Mouse (Mus musculus) erythroblast, embryonic 14.5 days (primary cell): Measurements from ENCODE around the gene Prep. TPM values are rescaled to one million over a fixed set of nuclear protein-coding genes. Genes with fewer than 3 reads are reported as not detected.
A peak's percentile ranks its signal among the peaks of the same experiment; 100 is the strongest.

Source experiments
- H3K27me3 ChIP-seq: 2 replicates; pipeline ENCODE4 v1.6.1; 2012; ENCODE audit warnings: inconsistent platforms; ENCODE audit not compliant: control insufficient read depth
- H3K36me3 ChIP-seq: 2 replicates; pipeline ENCODE4 v1.6.1; 2012; ENCODE audit warnings: mild to moderate bottlenecking, inconsistent platforms; ENCODE audit not compliant: control insufficient read depth
- H3K4me1 ChIP-seq: 2 replicates; pipeline ENCODE4 v1.6.1; 2012; ENCODE audit warnings: inconsistent platforms; ENCODE audit not compliant: control insufficient read depth
- H3K4me3 ChIP-seq: replicated peaks from 2 replicates; pipeline ENCODE3; 2012; ENCODE audit warnings: moderate library complexity, mild to moderate bottlenecking, inconsistent platforms
- H3K9me3 ChIP-seq: 2 replicates; pipeline ENCODE4 v1.6.1; 2012; ENCODE audit warnings: low read length, inconsistent platforms, mixed read lengths; ENCODE audit not compliant: control insufficient read depth
- GATA1 ChIP-seq: IDR thresholded peaks from 2 replicates; pipeline ENCODE4 v1.6.1; 2012; ENCODE audit warnings: low read length, inconsistent platforms, mixed read lengths
- TAL1 ChIP-seq: IDR thresholded peaks from 3 replicates; pipeline ENCODE4 v1.6.1; 2012; ENCODE audit warnings: low read length, inconsistent platforms, mixed read lengths
- polyA plus RNA-seq: library from polyadenylated mRNA; stranded (reverse); fragments of >175 nt; gene quantifications from 2 replicates; pipeline ENCODE4 v1.2.3, GENCODE M21; 2012

The Prep gene
- polyA plus RNA-seq, 1 experiment: 0.32 TPM

- H3K4me1 ChIP-seq: peaks cover 10% of the 10 kb centered on the region
- H3K36me3 ChIP-seq: no peaks in the 10 kb centered on the region
- H3K27me3 ChIP-seq: no peaks in the 10 kb centered on the region
- no peaks in the 10 kb centered on the region for H3K9me3 ChIP-seq
- no peak overlapping the region for H3K4me3 ChIP-seq
- TF ChIP-seq TAL1: no peak
- TF ChIP-seq GATA1: no peak
Observed at GRCm38 (mm10) chr10:45048622-45049021, 18.4 kb upstream of the Prep start.

- TF ChIP-seq GATA1 (no peak), TAL1 (no peak)
- peaks cover 10% of the 10 kb centered on the region for H3K4me1 ChIP-seq
- no peak overlapping the region for H3K4me3 ChIP-seq
- no peaks in the 10 kb centered on the region for H3K27me3 ChIP-seq
- no peaks in the 10 kb centered on the region for H3K36me3 ChIP-seq
- H3K9me3 ChIP-seq: no peaks in the 10 kb centered on the region
Observed at GRCm38 (mm10) chr10:45051125-45051744, 15.8 kb upstream of the Prep start.

GRCm38 (mm10) chr10:45058361-45058760, 8.6 kb upstream of the Prep start:
- H3K9me3 ChIP-seq: no peaks in the 10 kb centered on the region
- H3K36me3 ChIP-seq: no peaks in the 10 kb centered on the region
- H3K4me3 ChIP-seq: no peak overlapping the region
- no peak for TF ChIP-seq GATA1
- H3K4me1 ChIP-seq: no peaks in the 10 kb centered on the region
- H3K27me3 ChIP-seq: no peaks in the 10 kb centered on the region

GRCm38 (mm10) chr10:45060841-45061240, 6.2 kb upstream of the Prep start:
- H3K9me3 ChIP-seq: no peaks in the 10 kb centered on the region
- H3K36me3 ChIP-seq: no peaks in the 10 kb centered on the region
- no peak overlapping the region for H3K4me3 ChIP-seq
- no peaks in the 10 kb centered on the region for H3K27me3 ChIP-seq
- peaks cover 10% of the 10 kb centered on the region for H3K4me1 ChIP-seq
- TF ChIP-seq TAL1: no peak
- no peak for TF ChIP-seq GATA1

GRCm38 (mm10) chr10:45066131-45066930, 672 bp upstream of the Prep start:
- Histone ChIP-seq H3K9me3 (no peaks in the 10 kb centered on the region), H3K36me3 (no peaks in the 10 kb centered on the region), H3K4me3 (peak overlapping the region; percentile 80), H3K4me1 (peaks cover 59% of the 10 kb centered on the region), H3K27me3 (no peaks in the 10 kb centered on the region)
- TF ChIP-seq TAL1 (no peak), GATA1 (no peak)

GRCm38 (mm10) chr10:45067436-45067925, 478 bp downstream of the Prep start:
- no peak for TF ChIP-seq TAL1
- no peak for TF ChIP-seq GATA1
- peaks cover 61% of the 10 kb centered on the region for H3K4me1 ChIP-seq
- no peaks in the 10 kb centered on the region for H3K27me3 ChIP-seq
- peaks cover 2% of the 10 kb centered on the region; the same call in 1 of the 2 replicates for H3K36me3 ChIP-seq
- no peaks in the 10 kb centered on the region for H3K9me3 ChIP-seq
- H3K4me3 ChIP-seq: peak overlapping the region; percentile 80

- TF ChIP-seq TAL1 (no peak), GATA1 (no peak)
- no peaks in the 10 kb centered on the region for H3K9me3 ChIP-seq
- H3K4me3 ChIP-seq: no peak overlapping the region
- no peaks in the 10 kb centered on the region for H3K27me3 ChIP-seq
- peaks cover 11% of the 10 kb centered on the region; the same call in 1 of the 2 replicates for H3K36me3 ChIP-seq
- H3K4me1 ChIP-seq: peaks cover 54% of the 10 kb centered on the region
Observed at GRCm38 (mm10) chr10:45069557-45069956, 2.6 kb downstream of the Prep start.

GRCm38 (mm10) chr10:45070362-45070761, 3.4 kb downstream of the Prep start:
- H3K27me3 ChIP-seq: no peaks in the 10 kb centered on the region
- H3K9me3 ChIP-seq: no peaks in the 10 kb centered on the region
- peaks cover 11% of the 10 kb centered on the region; the same call in 1 of the 2 replicates for H3K36me3 ChIP-seq
- H3K4me3 ChIP-seq: no peak overlapping the region
- TF ChIP-seq GATA1 (no peak), TAL1 (no peak)
- H3K4me1 ChIP-seq: peaks cover 51% of the 10 kb centered on the region

GRCm38 (mm10) chr10:45070929-45071813, 4.2 kb downstream of the Prep start:
- Histone ChIP-seq H3K36me3 (peaks cover 11% of the 10 kb centered on the region; the same call in 1 of the 2 replicates), H3K4me3 (no peak overlapping the region), H3K9me3 (no peaks in the 10 kb centered on the region), H3K27me3 (no peaks in the 10 kb centered on the region), H3K4me1 (peaks cover 50% of the 10 kb centered on the region)
- TF ChIP-seq TAL1 (no peak), GATA1 (no peak; the same call in 1 of the 2 replicates)
